Mouse (Mus musculus): ENCODE results near the gene Slc4a1ap. TPM values are rescaled to one million over a fixed set of nuclear protein-coding genes. Genes with fewer than 3 reads are reported as not detected.
"Not testable (repeated sequence)": the region's sequence is repeated elsewhere in the genome, so short reads cannot be mapped to it uniquely, and the experiment has no call there.

The Slc4a1ap gene
- polyA plus RNA-seq, 1 experiment from 2014 or later = 31.2 TPM

- no peak for ATAC-seq (ENCODE audit: low FRiP score, low TSS enrichment)
- no peak overlapping the region for H3K4me2 ChIP-seq (replicated peaks; ENCODE audit: low read depth, low read length)
- H3K27me3 ChIP-seq (ENCODE audit: control insufficient read depth, insufficient read depth, low read length) = no peaks in the 10 kb centered on the region
- H3K4me1 ChIP-seq (ENCODE audit: control insufficient read depth, insufficient read depth, low read length) = no peaks in the 10 kb centered on the region
- peaks cover 84% of the 10 kb centered on the region for H3K36me3 ChIP-seq (ENCODE audit: control insufficient read depth, insufficient read depth, low read length)
- no peaks in the 10 kb centered on the region for H3K9me3 ChIP-seq (ENCODE audit: control insufficient read depth, low read length)
- no peak overlapping the region for H3K27ac ChIP-seq (ENCODE audit: low read depth, low read length)
- WGBS = 86% methylated on average over 1 of the region's 1 CpGs
- H3K4me3 ChIP-seq (ENCODE audit: low read length) = no peak overlapping the region
- no peak overlapping the region for H3K9ac ChIP-seq (ENCODE audit: low read depth, low read length)
Observed at GRCm38 (mm10) chr5:31512481-31512880, 14.3 kb upstream of the Slc4a1ap start.

DNA sequence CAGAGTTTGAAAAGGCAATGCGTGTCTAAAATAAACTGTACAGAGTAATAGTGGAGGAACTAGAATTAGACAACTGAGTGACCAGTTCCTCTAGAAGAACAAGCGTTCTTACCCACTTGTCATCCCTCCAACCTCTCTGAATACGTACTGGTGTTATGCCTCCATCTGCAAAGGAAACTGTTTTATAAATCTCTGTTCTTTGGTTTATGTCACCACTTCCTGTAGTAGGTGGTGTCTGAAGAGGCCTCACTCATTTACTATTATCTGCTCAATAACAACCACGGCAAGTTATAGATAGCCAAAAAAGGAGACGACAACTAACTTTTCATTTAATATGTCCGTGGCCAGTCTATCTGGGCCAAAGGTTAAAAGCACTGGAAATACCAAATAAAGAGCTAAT, 6.2 kb upstream of the Slc4a1ap start:
- peaks cover 64% of the 10 kb centered on the region for H3K36me3 ChIP-seq (ENCODE audit: control insufficient read depth, insufficient read depth, low read length)
- no peak for ATAC-seq (ENCODE audit: low FRiP score, low TSS enrichment)
- 0 out of 2 replicates have a peak, but pooled peaks cover under 1% of the 10 kb centered on the region for H3K4me1 ChIP-seq (ENCODE audit: control insufficient read depth, insufficient read depth, low read length)
- H3K4me3 ChIP-seq (ENCODE audit: low read length) = no peak overlapping the region
- H3K9ac ChIP-seq (ENCODE audit: low read depth, low read length) = no peak overlapping the region
- no peaks in the 10 kb centered on the region for H3K9me3 ChIP-seq (ENCODE audit: control insufficient read depth, low read length)
- no peak overlapping the region for H3K4me2 ChIP-seq (replicated peaks; ENCODE audit: low read depth, low read length)
- 95% methylated on average over 6 of the region's 6 CpGs for WGBS
- H3K27me3 ChIP-seq (ENCODE audit: control insufficient read depth, insufficient read depth, low read length) = no peaks in the 10 kb centered on the region
- H3K27ac ChIP-seq (ENCODE audit: low read depth, low read length) = no peak overlapping the region

DNA sequence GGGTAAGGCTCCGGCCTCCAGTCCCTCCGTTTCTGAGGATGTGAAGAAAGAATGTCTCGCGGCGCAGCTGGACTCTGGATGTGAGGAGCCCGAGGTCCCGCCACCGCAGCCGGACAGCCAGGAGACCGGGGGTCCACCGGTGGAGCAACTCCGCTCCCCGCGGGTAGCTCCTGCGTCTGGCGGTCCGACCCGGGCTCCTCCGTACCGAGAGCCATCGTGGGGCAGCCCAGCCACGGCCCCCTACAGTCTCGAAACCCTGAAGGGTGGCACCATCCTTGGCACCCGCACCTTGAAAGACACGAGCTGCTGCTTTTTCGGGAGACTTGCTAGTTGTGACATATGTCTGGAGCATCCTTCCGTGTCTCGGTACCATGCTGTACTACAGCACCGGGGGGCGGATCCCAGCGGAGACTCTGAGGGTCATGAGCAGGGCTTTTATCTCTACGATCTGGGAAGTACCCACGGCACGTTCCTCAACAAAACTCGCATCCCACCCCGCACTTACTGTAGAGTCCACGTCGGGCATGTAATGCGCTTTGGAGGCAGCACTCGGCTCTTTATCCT, 404 bp downstream of the Slc4a1ap start:
- peak overlapping the region; percentile 83 for H3K27ac ChIP-seq (ENCODE audit: low read depth, low read length)
- WGBS = 3% methylated on average over 33 of the region's 40 CpGs
- H3K9me3 ChIP-seq (ENCODE audit: control insufficient read depth, low read length) = no peaks in the 10 kb centered on the region
- no peak; the same call in 1 of the 2 replicates for ATAC-seq (ENCODE audit: low FRiP score, low TSS enrichment)
- peaks cover 25% of the 10 kb centered on the region for H3K36me3 ChIP-seq (ENCODE audit: control insufficient read depth, insufficient read depth, low read length)
- peak overlapping the region; percentile 93 for H3K4me2 ChIP-seq (replicated peaks; ENCODE audit: low read depth, low read length)
- H3K9ac ChIP-seq (ENCODE audit: low read depth, low read length) = peak overlapping the region; percentile 81
- no peaks in the 10 kb centered on the region for H3K27me3 ChIP-seq (ENCODE audit: control insufficient read depth, insufficient read depth, low read length)
- peak overlapping the region; percentile 98 for H3K4me3 ChIP-seq (ENCODE audit: low read length)
- peaks cover 16% of the 10 kb centered on the region for H3K4me1 ChIP-seq (ENCODE audit: control insufficient read depth, insufficient read depth, low read length)

DNA sequence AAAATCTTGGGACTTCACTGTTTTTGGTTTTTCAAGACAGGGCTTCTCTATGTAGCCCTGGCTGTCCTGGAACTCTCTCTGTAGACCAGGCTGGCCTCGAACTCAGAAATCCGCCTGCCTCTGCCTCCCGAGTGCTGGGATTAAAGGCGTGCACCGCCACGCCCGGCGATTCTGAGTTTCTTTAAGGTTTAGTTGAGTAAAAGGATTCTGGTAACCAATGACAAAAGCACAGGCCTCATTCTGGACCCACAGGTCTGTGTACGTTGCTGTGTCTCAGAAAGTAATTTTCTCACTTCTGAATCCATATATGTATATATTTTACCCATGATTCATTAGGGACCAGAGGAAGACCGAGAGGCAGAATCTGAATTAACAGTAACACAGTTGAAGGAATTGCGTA, 912 bp downstream of the Slc4a1ap start, which contains the start of gene Supt7l:
TSS of gene Supt7l (minus strand) at position 101 of the 400 bp plus-strand sequence.
- H3K9me3 ChIP-seq (ENCODE audit: control insufficient read depth, low read length); H3K27me3 ChIP-seq (ENCODE audit: control insufficient read depth, insufficient read depth, low read length); ATAC-seq (ENCODE audit: low FRiP score, low TSS enrichment): not testable (repeated sequence)
- Histone ChIP-seq H3K36me3 (ENCODE audit: control insufficient read depth, insufficient read depth, low read length) (peaks cover 25% of the 10 kb centered on the region), H3K4me1 (ENCODE audit: control insufficient read depth, insufficient read depth, low read length) (peaks cover 16% of the 10 kb centered on the region), H3K4me3 (ENCODE audit: low read length) (peak within 1 kb of the TSS; percentile 98), H3K4me2 (replicated peaks; ENCODE audit: low read depth, low read length) (peak within 1 kb of the TSS; percentile 93), H3K9ac (ENCODE audit: low read depth, low read length) (peak within 1 kb of the TSS; percentile 81), H3K27ac (ENCODE audit: low read depth, low read length) (peak within 1 kb of the TSS; percentile 83)
- 81% methylated on average over 11 of the region's 11 CpGs for WGBS

DNA sequence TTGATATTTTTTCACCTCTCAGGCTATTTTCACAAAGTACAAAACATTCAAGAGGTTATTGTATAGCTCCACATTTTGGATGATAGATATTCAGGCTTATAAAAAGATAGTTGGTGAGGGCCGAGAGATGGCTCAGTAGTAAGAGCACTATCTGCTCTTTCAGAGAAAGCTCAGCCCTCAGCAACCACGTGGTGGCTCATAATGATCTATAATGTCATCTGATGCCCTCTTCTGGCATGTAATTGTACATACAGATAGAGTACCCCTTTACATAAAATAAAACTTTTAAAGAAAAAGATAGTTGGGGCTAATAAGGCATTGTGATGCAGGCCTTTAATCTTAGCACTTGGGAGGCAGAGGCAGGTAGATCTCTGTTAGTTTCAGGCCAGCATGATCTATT, 1.8 kb downstream of the Slc4a1ap start:
- Histone ChIP-seq H3K27ac (ENCODE audit: low read depth, low read length) (no peak overlapping the region), H3K27me3 (ENCODE audit: control insufficient read depth, insufficient read depth, low read length) (no peaks in the 10 kb centered on the region), H3K4me2 (replicated peaks; ENCODE audit: low read depth, low read length) (no peak overlapping the region), H3K4me1 (ENCODE audit: control insufficient read depth, insufficient read depth, low read length) (peaks cover 16% of the 10 kb centered on the region), H3K9me3 (ENCODE audit: control insufficient read depth, low read length) (no peaks in the 10 kb centered on the region), H3K36me3 (ENCODE audit: control insufficient read depth, insufficient read depth, low read length) (peaks cover 32% of the 10 kb centered on the region), H3K9ac (ENCODE audit: low read depth, low read length) (no peak overlapping the region), H3K4me3 (ENCODE audit: low read length) (no peak overlapping the region)
- no peak for ATAC-seq (ENCODE audit: low FRiP score, low TSS enrichment)
- 59% methylated on average over 2 of the region's 2 CpGs for WGBS

DNA sequence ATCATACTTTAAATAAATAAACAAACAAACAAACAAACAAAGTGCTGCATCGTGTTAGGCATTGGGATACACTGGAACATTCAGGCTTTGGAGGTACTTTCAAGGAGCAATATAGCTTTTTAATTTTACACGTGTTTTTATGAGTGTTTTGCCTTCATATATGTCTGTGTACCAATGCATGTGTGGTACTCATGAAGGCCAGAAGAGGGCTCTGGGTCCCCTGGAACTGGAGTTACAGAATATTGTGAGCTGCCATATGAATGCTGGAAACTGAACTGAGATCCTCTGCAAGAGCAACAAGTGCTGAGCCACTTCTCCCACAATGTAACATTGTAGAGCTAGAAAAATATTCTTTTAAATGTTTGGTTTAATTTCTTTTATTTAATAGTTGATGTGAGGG, 8.4 kb downstream of the Slc4a1ap start:
- no peaks in the 10 kb centered on the region for H3K9me3 ChIP-seq (ENCODE audit: control insufficient read depth, low read length)
- H3K27me3 ChIP-seq (ENCODE audit: control insufficient read depth, insufficient read depth, low read length) = no peaks in the 10 kb centered on the region
- H3K9ac ChIP-seq (ENCODE audit: low read depth, low read length) = no peak overlapping the region
- no peak overlapping the region for H3K4me2 ChIP-seq (replicated peaks; ENCODE audit: low read depth, low read length)
- H3K4me3 ChIP-seq (ENCODE audit: low read length) = no peak overlapping the region
- ATAC-seq (ENCODE audit: low FRiP score, low TSS enrichment) = no peak
- no peak overlapping the region for H3K27ac ChIP-seq (ENCODE audit: low read depth, low read length)
- 89% methylated on average over 2 of the region's 2 CpGs for WGBS
- peaks cover 81% of the 10 kb centered on the region for H3K36me3 ChIP-seq (ENCODE audit: control insufficient read depth, insufficient read depth, low read length)
- H3K4me1 ChIP-seq (ENCODE audit: control insufficient read depth, insufficient read depth, low read length) = no peaks in the 10 kb centered on the region

DNA sequence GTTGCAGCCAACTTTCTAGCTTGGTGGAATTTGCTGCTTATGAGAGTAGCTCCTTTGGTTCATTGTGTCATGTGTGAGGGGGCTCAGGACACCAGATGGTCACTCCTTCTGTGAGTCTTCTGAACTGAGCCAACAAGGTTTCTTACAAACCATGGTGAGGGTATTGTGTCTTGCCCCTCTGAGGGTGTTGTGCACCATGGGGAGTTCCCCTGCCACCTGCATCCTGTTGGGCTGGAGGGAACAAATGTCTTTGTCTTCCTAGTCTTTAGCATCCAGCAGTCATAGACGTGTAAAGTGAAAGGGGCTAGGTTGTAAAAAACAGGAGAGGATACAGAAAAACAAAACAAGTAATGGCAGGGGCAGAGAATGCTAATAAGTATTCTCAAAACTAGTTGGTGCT, 32.6 kb downstream of the Slc4a1ap start:
- peaks cover 2% of the 10 kb centered on the region; the same call in 1 of the 2 replicates for H3K4me1 ChIP-seq (ENCODE audit: control insufficient read depth, insufficient read depth, low read length)
- WGBS = 32% methylated on average over 1 of the region's 1 CpGs
- H3K4me2 ChIP-seq (replicated peaks; ENCODE audit: low read depth, low read length) = no peak overlapping the region
- peaks cover 34% of the 10 kb centered on the region for H3K36me3 ChIP-seq (ENCODE audit: control insufficient read depth, insufficient read depth, low read length)
- H3K4me3 ChIP-seq (ENCODE audit: low read length) = no peak overlapping the region
- ATAC-seq (ENCODE audit: low FRiP score, low TSS enrichment) = no peak
- no peak overlapping the region for H3K9ac ChIP-seq (ENCODE audit: low read depth, low read length)
- H3K9me3 ChIP-seq (ENCODE audit: control insufficient read depth, low read length) = no peaks in the 10 kb centered on the region
- no peak overlapping the region for H3K27ac ChIP-seq (ENCODE audit: low read depth, low read length)
- no peaks in the 10 kb centered on the region for H3K27me3 ChIP-seq (ENCODE audit: control insufficient read depth, insufficient read depth, low read length)

GRCm38 (mm10) chr5:31560352-31560751, 33.6 kb downstream of the Slc4a1ap start:
- no peak for ATAC-seq (ENCODE audit: low FRiP score, low TSS enrichment)
- peaks cover 25% of the 10 kb centered on the region for H3K36me3 ChIP-seq (ENCODE audit: control insufficient read depth, insufficient read depth, low read length)
- H3K9ac ChIP-seq (ENCODE audit: low read depth, low read length) = no peak overlapping the region
- no peaks in the 10 kb centered on the region for H3K27me3 ChIP-seq (ENCODE audit: control insufficient read depth, insufficient read depth, low read length)
- WGBS = 98% methylated on average over 2 of the region's 2 CpGs
- no peak overlapping the region for H3K4me3 ChIP-seq (ENCODE audit: low read length)
- no peak overlapping the region for H3K27ac ChIP-seq (ENCODE audit: low read depth, low read length)
- H3K4me1 ChIP-seq (ENCODE audit: control insufficient read depth, insufficient read depth, low read length) = peaks cover 2% of the 10 kb centered on the region; the same call in 1 of the 2 replicates
- no peaks in the 10 kb centered on the region for H3K9me3 ChIP-seq (ENCODE audit: control insufficient read depth, low read length)
- H3K4me2 ChIP-seq (replicated peaks; ENCODE audit: low read depth, low read length) = no peak overlapping the region

- peaks cover 16% of the 10 kb centered on the region; the same call in 1 of the 2 replicates for H3K36me3 ChIP-seq (ENCODE audit: control insufficient read depth, insufficient read depth, low read length)
- H3K9ac ChIP-seq (ENCODE audit: low read depth, low read length) = no peak overlapping the region
- peaks cover 2% of the 10 kb centered on the region; the same call in 1 of the 2 replicates for H3K4me1 ChIP-seq (ENCODE audit: control insufficient read depth, insufficient read depth, low read length)
- H3K4me3 ChIP-seq (ENCODE audit: low read length) = no peak overlapping the region
- no peaks in the 10 kb centered on the region for H3K9me3 ChIP-seq (ENCODE audit: control insufficient read depth, low read length)
- 79% methylated on average over 7 of the region's 7 CpGs for WGBS
- H3K27me3 ChIP-seq (ENCODE audit: control insufficient read depth, insufficient read depth, low read length) = no peaks in the 10 kb centered on the region
- ATAC-seq (ENCODE audit: low FRiP score, low TSS enrichment) = no peak
- H3K4me2 ChIP-seq (replicated peaks; ENCODE audit: low read depth, low read length) = no peak overlapping the region
- no peak overlapping the region; the same call in 1 of the 2 replicates for H3K27ac ChIP-seq (ENCODE audit: low read depth, low read length)
Observed at GRCm38 (mm10) chr5:31562036-31562666, 35.4 kb downstream of the Slc4a1ap start.

All from kidney, embryonic 14.5 days (tissue).